8 mouse cellular contexts compared by ENCODE assay signal in the genomic region with DNA sequence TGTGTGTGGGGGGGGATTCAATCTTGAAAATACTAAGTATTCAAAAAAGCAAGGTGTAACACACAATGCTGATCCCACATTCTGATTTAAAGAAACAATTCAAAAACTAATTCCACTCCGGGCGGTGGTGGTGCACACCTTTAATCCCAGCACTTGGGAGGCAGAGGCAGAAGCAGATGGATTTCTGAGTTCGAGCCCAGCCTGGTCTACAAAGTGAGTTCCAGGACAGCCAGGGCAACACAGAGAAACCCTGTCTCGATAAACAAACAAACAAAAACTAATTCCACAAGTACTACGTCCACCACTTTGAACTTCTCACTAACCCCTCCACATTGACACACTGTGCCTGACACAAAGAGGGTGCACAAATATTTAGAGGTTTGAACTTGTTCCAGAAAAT. TPM values are rescaled to one million over a fixed set of nuclear protein-coding genes. Genes with fewer than 3 reads are reported as not detected.
DNase-seq lines count a peak whose midpoint lies in the region; ATAC-seq and TF ChIP-seq lines count a peak whose summit lies in the region.

No protein-coding gene starts in this region.

- no peak for DNase-seq in heart, postnatal 10 days
- DNase-seq in liver, adult 2 months (ENCODE audit: extremely low read depth, low read depth, low spot score), result no peak
- no peak for DNase-seq in liver
- DNase-seq in liver, embryonic 13.5 days, result no peak
- DNase-seq in frontal cortex, adult 2 months (ENCODE audit: extremely low spot score in 1 of 2, low spot score in 1 of 2), result no peak
- no peak for DNase-seq in adrenal gland, postnatal 25 days

- H3K27ac ChIP-seq in heart, embryonic 11.5 days (ENCODE audit: low read depth, low read length), result no peak overlapping the region
- peak overlapping the region; percentile 83 for H3K27ac ChIP-seq in liver, adult 2 months (replicated peaks; ENCODE audit: insufficient read depth, low read depth, low read length)
- peak overlapping the region; percentile 81 for H3K27ac ChIP-seq in liver, embryonic 13.5 days
- H3K27ac ChIP-seq in neural tube, embryonic 14.5 days (ENCODE audit: low read depth, low read length), result no peak overlapping the region

- H3K9me3 ChIP-seq in heart, embryonic 11.5 days (replicated peaks; ENCODE audit: control insufficient read depth, low read length), result no peaks in the 10 kb centered on the region
- no peaks in the 10 kb centered on the region for H3K9me3 ChIP-seq in liver, embryonic 13.5 days (replicated peaks)
- H3K9me3 ChIP-seq in neural tube, embryonic 14.5 days (ENCODE audit: control insufficient read depth, low read length), result no peaks in the 10 kb centered on the region

- peak overlapping the region; percentile 80 for H3K4me2 ChIP-seq in heart, embryonic 11.5 days
- H3K4me2 ChIP-seq in liver, embryonic 13.5 days, result peak overlapping the region; percentile 87
- H3K4me2 ChIP-seq in neural tube, embryonic 14.5 days (ENCODE audit: low read depth, low read length), result peak overlapping the region; percentile 92; the same call in 1 of the 2 replicates

- no peak for ATAC-seq in heart, embryonic 11.5 days (replicated peaks; ENCODE audit: insufficient number of reproducible peaks, low FRiP score, low TSS enrichment)
- no peak for ATAC-seq in liver, embryonic 13.5 days (ENCODE audit: low read depth)
- ATAC-seq in neural tube, embryonic 14.5 days (ENCODE audit: low read depth), result no peak

- no peaks in the 10 kb centered on the region for H3K27me3 ChIP-seq in heart, embryonic 11.5 days (ENCODE audit: control insufficient read depth, insufficient read depth, low read length)
- no peaks in the 10 kb centered on the region for H3K27me3 ChIP-seq in liver, adult 2 months (ENCODE audit: control insufficient read depth, insufficient read depth, low read length)
- no peaks in the 10 kb centered on the region for H3K27me3 ChIP-seq in liver, embryonic 13.5 days
- H3K27me3 ChIP-seq in neural tube, embryonic 14.5 days (ENCODE audit: control insufficient read depth, insufficient read depth, low read length), result no peaks in the 10 kb centered on the region

- peaks cover 38% of the 10 kb centered on the region for H3K79me2 ChIP-seq in liver, adult 2 months (ENCODE audit: control insufficient read depth, insufficient read depth, low read length)

- H3K4me1 ChIP-seq in heart, embryonic 11.5 days (ENCODE audit: control insufficient read depth, insufficient read depth, low read length), result peaks cover 24% of the 10 kb centered on the region
- H3K4me1 ChIP-seq in liver, adult 2 months (ENCODE audit: control insufficient read depth, insufficient read depth, low read length), result peaks cover 16% of the 10 kb centered on the region
- peaks cover 48% of the 10 kb centered on the region for H3K4me1 ChIP-seq in liver, embryonic 13.5 days (replicated peaks)
- H3K4me1 ChIP-seq in neural tube, embryonic 14.5 days (ENCODE audit: control insufficient read depth, insufficient read depth, low read length), result peaks cover 21% of the 10 kb centered on the region

- no peak overlapping the region for H3K9ac ChIP-seq in heart, embryonic 11.5 days (ENCODE audit: low read depth, low read length)
- no peak overlapping the region for H3K9ac ChIP-seq in liver, adult 2 months (ENCODE audit: low read depth, low read length)
- H3K9ac ChIP-seq in liver, embryonic 13.5 days, result no peak overlapping the region; the same call in 1 of the 2 replicates
- H3K9ac ChIP-seq in neural tube, embryonic 14.5 days (replicated peaks; ENCODE audit: low read depth, low read length), result no peak overlapping the region

- peaks cover 10% of the 10 kb centered on the region for H3K36me3 ChIP-seq in heart, embryonic 11.5 days (ENCODE audit: control insufficient read depth, insufficient read depth, low read length)
- peaks cover 18% of the 10 kb centered on the region for H3K36me3 ChIP-seq in liver, adult 2 months (ENCODE audit: control insufficient read depth, insufficient read depth, low read length)
- peaks cover 34% of the 10 kb centered on the region for H3K36me3 ChIP-seq in liver, embryonic 13.5 days
- H3K36me3 ChIP-seq in neural tube, embryonic 14.5 days (ENCODE audit: control insufficient read depth, insufficient read depth, low read length), result 0 out of 2 replicates have a peak, but pooled peaks cover 4% of the 10 kb centered on the region

- WGBS in heart, embryonic 11.5 days (ENCODE audit: insufficient replicate concordance), result 82% methylated on average over 5 of the region's 5 CpGs
- 43% methylated on average over 5 of the region's 5 CpGs for WGBS in liver, adult 2 months
- 79% methylated on average over 5 of the region's 5 CpGs for WGBS in liver, embryonic 13.5 days (ENCODE audit: insufficient replicate concordance)
- WGBS in neural tube, embryonic 14.5 days, result 90% methylated on average over 5 of the region's 5 CpGs

- TF ChIP-seq CTCF in liver, adult 2 months (IDR thresholded peaks at IDR 0.05; ENCODE audit: low read depth, low read length), result no peak

- TF ChIP-seq POLR2A in liver, adult 2 months (IDR thresholded peaks at IDR 0.05; ENCODE audit: extremely low read depth, insufficient read depth, low read length), result no peak

- intact Hi-C loops in heart, postnatal 10 days (cut with DNase I), result loop anchor here (5.0 kb wide), 1 partner anchor 38 kb away; no protein-coding TSS in a partner anchor

- H3K4me3 ChIP-seq in heart, embryonic 11.5 days (ENCODE audit: low read depth, low read length), result no peak overlapping the region; the same call in 1 of the 2 replicates
- no peak overlapping the region for H3K4me3 ChIP-seq in liver, adult 2 months (ENCODE audit: insufficient read depth, low read depth, low read length)
- peak overlapping the region; percentile 78; the same call in 1 of the 2 replicates for H3K4me3 ChIP-seq in liver, embryonic 13.5 days (replicated peaks)
- no peak overlapping the region for H3K4me3 ChIP-seq in neural tube, embryonic 14.5 days (ENCODE audit: low read depth, low read length)

RNA-seq across cellular contexts. Expression of a gene that starts 4.7 kb away (rescaled TPM):
- polyA plus RNA-seq in heart, embryonic 11.5 days (2014; fragmentation: Nextera tagmentation; extraction: Ambion mirVana), result 58.4 and 60.9 TPM in 2 replicates
- 10 to 100 TPM; 84.2 to 86.2 TPM for total RNA-seq in heart, postnatal 10 days (2021)
- 30.7 and 30.9 TPM in 2 replicates for total RNA-seq in liver, adult 2 months (2014; rRNA removed)
- polyA plus RNA-seq in liver, adult 2 months (2012; rRNA removed), result 43.3 and 57.2 TPM in 2 replicates
- polyA plus RNA-seq in liver, embryonic 13.5 days (2015; fragmentation: Nextera tagmentation; extraction: Ambion mirVana), result 25.4 and 28.5 TPM in 2 replicates
- 72.4 and 79.3 TPM in 2 replicates for polyA plus RNA-seq in neural tube, embryonic 14.5 days (2014; fragmentation: Nextera tagmentation; extraction: Ambion mirVana)
- polyA plus RNA-seq in frontal cortex, adult 2 months (2012; rRNA removed), result 78.2 and 80.0 TPM in 2 replicates
- 107 and 137 TPM in 2 replicates for total RNA-seq in adrenal gland, postnatal 25 days (2021)

Comparison
In these comparisons a context has a peak if more than half of its experiments do, and no peak if none do; other contexts are left out.
1. H3K27ac ChIP-seq: peak in liver, adult 2 months (single experiment) and liver, embryonic 13.5 days (single experiment); none in heart, embryonic 11.5 days (single experiment) and neural tube, embryonic 14.5 days (single experiment).
2. Peak in every context shown above with its lines, with median percentiles within 50 percentile points of each other: H3K4me2 ChIP-seq.